Mouse (Mus musculus): ENCODE results near the gene Myo15. TPM values are rescaled to one million over a fixed set of nuclear protein-coding genes. Genes with fewer than 3 reads are reported as not detected.
"Not testable (repeated sequence)": the region's sequence is repeated elsewhere in the genome, so short reads cannot be mapped to it uniquely, and the experiment has no call there.

Gene Myo15
- polyA plus RNA-seq, 1 experiment from 2014 or later, result 0.04 TPM

- ATAC-seq (ENCODE audit: low FRiP score), result no peak
Observed at GRCm38 (mm10) chr11:60548112-60548511, 79.0 kb downstream of the Myo15 start.

GRCm38 (mm10) chr11:60553091-60553490 is 84.0 kb downstream of the Myo15 start:
- DNase-seq (ENCODE audit: low spot score, missing footprints), result peak; percentile 69
- H3K27ac ChIP-seq (ENCODE audit: low read depth, low read length), result no peak overlapping the region
- H3K36me3 ChIP-seq (ENCODE audit: control insufficient read depth, insufficient read depth, low read length), result peaks cover 36% of the 10 kb centered on the region
- H3K4me1 ChIP-seq (ENCODE audit: control insufficient read depth, insufficient read depth, low read length), result no peaks in the 10 kb centered on the region
- no peaks in the 10 kb centered on the region for H3K9me3 ChIP-seq (ENCODE audit: control insufficient read depth, low read length)
- no peak overlapping the region for H3K4me3 ChIP-seq (ENCODE audit: low read depth, low read length)
- H3K9ac ChIP-seq (ENCODE audit: low read length), result no peak overlapping the region
- H3K27me3 ChIP-seq (ENCODE audit: control insufficient read depth, insufficient read depth, low read length), result no peaks in the 10 kb centered on the region
- H3K4me2 ChIP-seq, result no peak overlapping the region
- ATAC-seq (ENCODE audit: low FRiP score), result no peak

More at GRCm38 (mm10) chr11:60548112-60548511, 79.0 kb downstream of the Myo15 start:
- no peak overlapping the region for H3K27ac ChIP-seq (ENCODE audit: low read depth, low read length)
- H3K9ac ChIP-seq (ENCODE audit: low read length), result no peak overlapping the region
- H3K27me3 ChIP-seq (ENCODE audit: control insufficient read depth, insufficient read depth, low read length), result no peaks in the 10 kb centered on the region
- peaks cover 6% of the 10 kb centered on the region for H3K4me1 ChIP-seq (ENCODE audit: control insufficient read depth, insufficient read depth, low read length)
- H3K36me3 ChIP-seq (ENCODE audit: control insufficient read depth, insufficient read depth, low read length), result peaks cover 11% of the 10 kb centered on the region; the same call in 1 of the 2 replicates
- no peaks in the 10 kb centered on the region for H3K9me3 ChIP-seq (ENCODE audit: control insufficient read depth, low read length)
- DNase-seq (ENCODE audit: low spot score, missing footprints), result peak; percentile 23
- H3K4me2 ChIP-seq, result no peak overlapping the region
- WGBS, result 93% methylated on average over 3 of the region's 3 CpGs
- H3K4me3 ChIP-seq (ENCODE audit: low read depth, low read length), result no peak overlapping the region

- no peak overlapping the region for H3K4me3 ChIP-seq (ENCODE audit: low read depth, low read length)
- H3K27me3 ChIP-seq (ENCODE audit: control insufficient read depth, insufficient read depth, low read length), result no peaks in the 10 kb centered on the region
- DNase-seq (ENCODE audit: low spot score, missing footprints) (no peak), ATAC-seq (ENCODE audit: low FRiP score) (no peak)
- H3K27ac ChIP-seq (ENCODE audit: low read depth, low read length), result no peak overlapping the region
- no peaks in the 10 kb centered on the region for H3K4me1 ChIP-seq (ENCODE audit: control insufficient read depth, insufficient read depth, low read length)
- H3K4me2 ChIP-seq, result no peak overlapping the region
- H3K36me3 ChIP-seq (ENCODE audit: control insufficient read depth, insufficient read depth, low read length), result peaks cover 28% of the 10 kb centered on the region
- H3K9ac ChIP-seq (ENCODE audit: low read length), result no peak overlapping the region
- WGBS, result 93% methylated on average over 3 of the region's 3 CpGs
- no peaks in the 10 kb centered on the region for H3K9me3 ChIP-seq (ENCODE audit: control insufficient read depth, low read length)
Observed at GRCm38 (mm10) chr11:60557675-60558074, 88.5 kb downstream of the Myo15 start.

- H3K9ac ChIP-seq (ENCODE audit: low read length), result no peak overlapping the region
- H3K4me1 ChIP-seq (ENCODE audit: control insufficient read depth, insufficient read depth, low read length), result no peaks in the 10 kb centered on the region
- H3K27ac ChIP-seq (ENCODE audit: low read depth, low read length), result no peak overlapping the region
- peaks cover 16% of the 10 kb centered on the region for H3K36me3 ChIP-seq (ENCODE audit: control insufficient read depth, insufficient read depth, low read length)
- no peak overlapping the region for H3K4me2 ChIP-seq
- H3K4me3 ChIP-seq (ENCODE audit: low read depth, low read length), result no peak overlapping the region
- H3K9me3 ChIP-seq (ENCODE audit: control insufficient read depth, low read length), result no peaks in the 10 kb centered on the region
- no peaks in the 10 kb centered on the region for H3K27me3 ChIP-seq (ENCODE audit: control insufficient read depth, insufficient read depth, low read length)
- ATAC-seq (ENCODE audit: low FRiP score), result peak; percentile 73; the same call in 1 of the 2 replicates
- WGBS, result 13% methylated on average over 3 of the region's 3 CpGs
- peak; percentile 92 for DNase-seq (ENCODE audit: low spot score, missing footprints)
Observed at GRCm38 (mm10) chr11:60559342-60559741, 90.2 kb downstream of the Myo15 start.

DNA sequence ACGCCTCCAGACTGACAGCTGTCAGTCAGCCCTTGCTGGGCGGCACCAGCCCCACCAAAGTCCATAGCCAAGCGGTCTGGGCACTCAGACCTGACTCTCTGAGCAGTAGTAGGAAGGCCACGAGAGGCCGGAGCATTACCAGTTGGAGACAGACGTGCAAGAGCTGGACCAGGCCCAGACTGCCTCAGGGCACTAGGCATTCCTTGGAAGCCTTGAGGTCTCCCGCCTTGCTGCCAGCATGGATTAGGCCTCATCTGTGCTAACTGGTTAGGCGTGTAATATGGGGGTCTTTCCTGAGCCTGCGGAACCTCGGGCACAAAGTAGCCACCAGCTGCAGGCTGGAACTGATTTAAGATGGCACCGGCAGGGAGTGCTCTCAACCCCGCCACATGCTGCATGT is 104.9 kb downstream of the Myo15 start:
- WGBS, result 85% methylated on average over 9 of the region's 12 CpGs
- not testable (repeated sequence) for H3K4me3 ChIP-seq (ENCODE audit: low read depth, low read length); H3K9me3 ChIP-seq (ENCODE audit: control insufficient read depth, low read length); H3K4me2 ChIP-seq; H3K27me3 ChIP-seq (ENCODE audit: control insufficient read depth, insufficient read depth, low read length); ATAC-seq (ENCODE audit: low FRiP score); H3K9ac ChIP-seq (ENCODE audit: low read length); H3K36me3 ChIP-seq (ENCODE audit: control insufficient read depth, insufficient read depth, low read length); H3K4me1 ChIP-seq (ENCODE audit: control insufficient read depth, insufficient read depth, low read length); H3K27ac ChIP-seq (ENCODE audit: low read depth, low read length)
- peak; percentile 49 for DNase-seq (ENCODE audit: low spot score, missing footprints)

Other genes starting within 250 kb of the Myo15 start
- 38.3 and 41.1 TPM in 2 replicates for gene Srebf1, start 246.8 kb upstream of the Myo15 start, polyA plus RNA-seq (2014; fragmentation: Nextera tagmentation; extraction: Ambion mirVana)
- 12.1 and 12.8 TPM in 2 replicates for gene Tom1l2, start 116.4 kb upstream of the Myo15 start, polyA plus RNA-seq (2014; fragmentation: Nextera tagmentation; extraction: Ambion mirVana)
- 2.0 and 2.4 TPM in 2 replicates for gene Drc3, start 116.0 kb upstream of the Myo15 start, polyA plus RNA-seq (2014; fragmentation: Nextera tagmentation; extraction: Ambion mirVana)
- gene Gid4, start 52.2 kb upstream of the Myo15 start, polyA plus RNA-seq (2014; fragmentation: Nextera tagmentation; extraction: Ambion mirVana), result 32.3 and 33.1 TPM in 2 replicates
- 39.9 and 40.5 TPM in 2 replicates for gene Atpaf2, start 50.9 kb upstream of the Myo15 start, polyA plus RNA-seq (2014; fragmentation: Nextera tagmentation; extraction: Ambion mirVana)
- gene Drg2, start 14.7 kb upstream of the Myo15 start, polyA plus RNA-seq (2014; fragmentation: Nextera tagmentation; extraction: Ambion mirVana), result 112 and 125 TPM in 2 replicates
- gene Alkbh5, start 67.0 kb downstream of the Myo15 start, polyA plus RNA-seq (2014; fragmentation: Nextera tagmentation; extraction: Ambion mirVana), result 33.9 and 35.4 TPM in 2 replicates
- 87.8 and 101 TPM in 2 replicates for gene Llgl1, start 230.4 kb downstream of the Myo15 start, polyA plus RNA-seq (2014; fragmentation: Nextera tagmentation; extraction: Ambion mirVana)

Measured in midbrain, embryonic 11.5 days (tissue).